Mouse (Mus musculus) midbrain, embryonic 10.5 days (tissue): ENCODE results near the gene Ltbp1. TPM values are rescaled to one million over a fixed set of nuclear protein-coding genes. Genes with fewer than 3 reads are reported as not detected.

Experiments used
- DNase-seq: peaks from one replicate; pipeline ENCODE4 v3.0.0-alpha.2; 2017; ENCODE audit warnings: low spot score
- H3K27ac ChIP-seq: fragments of 300-500 bp; sonication (generic); replicated peaks from 2 replicates; pipeline ENCODE4 v1.5.1; 2016; ENCODE audit warnings: mild to moderate bottlenecking
- H3K27me3 ChIP-seq: fragments of 300-500 bp; sonication (generic); 2 replicates; pipeline ENCODE4 v1.6.1; 2016; ENCODE audit warnings: low read depth, mild to moderate bottlenecking; ENCODE audit not compliant: poor library complexity, severe bottlenecking
- H3K36me3 ChIP-seq: fragments of 300-500 bp; sonication (generic); 2 replicates; pipeline ENCODE4 v1.6.1; 2016; ENCODE audit warnings: mild to moderate bottlenecking, moderate library complexity
- H3K4me1 ChIP-seq: fragments of 300-500 bp; sonication (generic); 2 replicates; pipeline ENCODE4 v1.6.1; 2016
- H3K4me3 ChIP-seq: fragments of 300-500 bp; sonication (generic); 2 replicates; pipeline ENCODE4 v1.5.1; 2016; ENCODE audit warnings: mild to moderate bottlenecking, moderate library complexity
- H3K9me3 ChIP-seq: fragments of 300-500 bp; sonication (generic); replicated peaks from 2 replicates; pipeline ENCODE4 v1.6.1; 2016; ENCODE audit warnings: mild to moderate bottlenecking
- WGBS: fragments of 180-500 bp; shearing (Covaris S2); methylation state at CpG from one replicate; pipeline ENCODE4 v1.1.7; 2016; 5-methylcytosine and 5-hydroxymethylcytosine counted together
- polyA plus RNA-seq: library from polyadenylated mRNA; unstranded; fragments of >200 nt; fragmentation: Nextera tagmentation; extraction: Ambion mirVana; gene quantifications from 2 replicates; pipeline ENCODE4 v1.2.1, GENCODE M21; 2016

The Ltbp1 gene
- polyA plus RNA-seq, 1 experiment from 2014 or later = 5.4 TPM

- no peak for DNase-seq
- no peaks in the 10 kb centered on the region for H3K36me3 ChIP-seq
- no peaks in the 10 kb centered on the region for H3K27me3 ChIP-seq
- H3K4me1 ChIP-seq = peaks cover 7% of the 10 kb centered on the region
- H3K9me3 ChIP-seq = no peaks in the 10 kb centered on the region
- 83% methylated on average over 1 of the region's 1 CpGs for WGBS
- no peak overlapping the region for H3K27ac ChIP-seq
- H3K4me3 ChIP-seq = no peak overlapping the region
These were observed 21.3 kb upstream of the Ltbp1 start for GRCm38 (mm10) chr17:74984071-74984470.

GRCm38 (mm10) chr17:74984681-74985080, 20.7 kb upstream of the Ltbp1 start:
- no peaks in the 10 kb centered on the region for H3K36me3 ChIP-seq
- no peak overlapping the region for H3K27ac ChIP-seq
- peaks cover 7% of the 10 kb centered on the region for H3K4me1 ChIP-seq
- H3K27me3 ChIP-seq = no peaks in the 10 kb centered on the region
- DNase-seq = no peak
- no peak overlapping the region for H3K4me3 ChIP-seq
- peaks cover 4% of the 10 kb centered on the region; the same call in 1 of the 2 replicates for H3K9me3 ChIP-seq

DNA sequence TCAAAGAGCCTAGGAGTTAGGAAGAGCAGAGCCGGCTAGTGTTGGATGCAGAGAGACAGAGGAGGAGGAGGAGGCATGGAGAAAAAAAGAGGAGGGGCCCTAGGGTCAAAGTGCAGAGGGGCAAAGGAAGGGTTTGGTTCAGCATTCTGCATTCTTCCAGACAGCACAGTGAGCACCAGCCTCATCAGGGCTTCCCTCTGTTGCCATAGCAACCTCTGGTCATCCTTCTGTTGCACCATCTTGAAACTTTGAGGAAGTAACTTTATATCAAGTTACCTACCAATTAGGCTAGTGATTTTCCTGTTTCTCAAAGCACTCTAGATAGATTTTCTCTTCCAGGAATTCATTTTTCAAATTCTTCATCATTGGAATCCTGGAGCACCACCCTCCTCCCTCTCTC, 18.3 kb upstream of the Ltbp1 start:
- Histone ChIP-seq H3K36me3 (no peaks in the 10 kb centered on the region), H3K4me1 (peaks cover 10% of the 10 kb centered on the region), H3K27ac (no peak overlapping the region), H3K9me3 (peaks cover 9% of the 10 kb centered on the region; the same call in 1 of the 2 replicates), H3K27me3 (no peaks in the 10 kb centered on the region), H3K4me3 (no peak overlapping the region)
- no peak for DNase-seq
- 39% methylated on average over 1 of the region's 1 CpGs for WGBS

GRCm38 (mm10) chr17:74989691-74990090, 15.7 kb upstream of the Ltbp1 start:
- DNase-seq = no peak
- WGBS = 87% methylated on average over 4 of the region's 4 CpGs
- H3K9me3 ChIP-seq = peaks cover 9% of the 10 kb centered on the region; the same call in 1 of the 2 replicates
- no peaks in the 10 kb centered on the region for H3K27me3 ChIP-seq
- no peak overlapping the region for H3K27ac ChIP-seq
- peaks cover 22% of the 10 kb centered on the region for H3K4me1 ChIP-seq
- H3K4me3 ChIP-seq = no peak overlapping the region
- H3K36me3 ChIP-seq = no peaks in the 10 kb centered on the region

DNA sequence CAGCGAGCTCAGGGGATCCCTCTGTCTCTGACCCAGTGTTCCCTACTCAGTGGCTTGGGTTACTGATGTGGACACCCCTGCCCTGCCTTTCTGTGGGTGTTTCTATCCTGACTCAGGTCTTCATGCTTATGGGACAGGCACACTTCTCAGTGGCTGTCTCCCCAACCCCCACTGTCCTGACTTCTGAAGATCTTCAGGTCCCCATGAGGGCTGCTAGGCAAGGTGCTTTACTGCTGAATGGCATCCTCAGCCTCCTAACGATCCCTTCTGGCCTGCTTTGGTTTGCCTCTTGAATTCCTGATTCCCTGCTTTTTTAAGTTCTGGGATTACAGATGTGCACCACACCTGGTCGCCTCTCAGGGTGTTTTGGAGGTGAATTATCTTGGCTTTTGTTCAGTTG, 14.8 kb upstream of the Ltbp1 start:
- Histone ChIP-seq H3K4me1 (peaks cover 31% of the 10 kb centered on the region), H3K27me3 (no peaks in the 10 kb centered on the region), H3K4me3 (no peak overlapping the region), H3K36me3 (no peaks in the 10 kb centered on the region), H3K9me3 (peaks cover 9% of the 10 kb centered on the region; the same call in 1 of the 2 replicates), H3K27ac (no peak overlapping the region)
- no peak for DNase-seq
- 83% methylated on average over 3 of the region's 3 CpGs for WGBS

- peak; percentile 80 for DNase-seq
- peaks cover 9% of the 10 kb centered on the region; the same call in 1 of the 2 replicates for H3K9me3 ChIP-seq
- H3K27me3 ChIP-seq = no peaks in the 10 kb centered on the region
- H3K4me1 ChIP-seq = peaks cover 25% of the 10 kb centered on the region
- H3K36me3 ChIP-seq = no peaks in the 10 kb centered on the region
- 2% methylated on average over 26 of the region's 26 CpGs for WGBS
- peak overlapping the region; percentile 84 for H3K27ac ChIP-seq
- peak overlapping the region; percentile 51 for H3K4me3 ChIP-seq
These were observed 11.4 kb upstream of the Ltbp1 start for GRCm38 (mm10) chr17:74993726-74994581.

GRCm38 (mm10) chr17:74994582-74994893, 10.8 kb upstream of the Ltbp1 start:
- H3K4me3 ChIP-seq = peak overlapping the region; percentile 51
- peak overlapping the region; percentile 84 for H3K27ac ChIP-seq
- peaks cover 25% of the 10 kb centered on the region for H3K4me1 ChIP-seq
- H3K9me3 ChIP-seq = peaks cover 7% of the 10 kb centered on the region; the same call in 1 of the 2 replicates
- no peaks in the 10 kb centered on the region for H3K27me3 ChIP-seq
- under 1% methylated on average over 4 of the region's 4 CpGs for WGBS
- no peaks in the 10 kb centered on the region for H3K36me3 ChIP-seq
- peak; percentile 54 for DNase-seq

GRCm38 (mm10) chr17:74995266-74995665, 10.1 kb upstream of the Ltbp1 start:
- peak overlapping the region; percentile 84 for H3K27ac ChIP-seq
- H3K27me3 ChIP-seq = 0 out of 2 replicates have a peak, but pooled peaks cover 2% of the 10 kb centered on the region
- H3K9me3 ChIP-seq = no peaks in the 10 kb centered on the region
- no peaks in the 10 kb centered on the region for H3K36me3 ChIP-seq
- WGBS = 29% methylated on average over 3 of the region's 3 CpGs
- DNase-seq = no peak
- H3K4me3 ChIP-seq = no peak overlapping the region
- peaks cover 25% of the 10 kb centered on the region for H3K4me1 ChIP-seq

GRCm38 (mm10) chr17:75000066-75000465, 5.3 kb upstream of the Ltbp1 start:
- H3K27me3 ChIP-seq = peaks cover 31% of the 10 kb centered on the region
- H3K9me3 ChIP-seq = no peaks in the 10 kb centered on the region
- no peak overlapping the region for H3K4me3 ChIP-seq
- H3K36me3 ChIP-seq = no peaks in the 10 kb centered on the region
- no peak for DNase-seq
- H3K27ac ChIP-seq = no peak overlapping the region
- peaks cover 13% of the 10 kb centered on the region for H3K4me1 ChIP-seq
- 81% methylated on average over 2 of the region's 2 CpGs for WGBS

DNA sequence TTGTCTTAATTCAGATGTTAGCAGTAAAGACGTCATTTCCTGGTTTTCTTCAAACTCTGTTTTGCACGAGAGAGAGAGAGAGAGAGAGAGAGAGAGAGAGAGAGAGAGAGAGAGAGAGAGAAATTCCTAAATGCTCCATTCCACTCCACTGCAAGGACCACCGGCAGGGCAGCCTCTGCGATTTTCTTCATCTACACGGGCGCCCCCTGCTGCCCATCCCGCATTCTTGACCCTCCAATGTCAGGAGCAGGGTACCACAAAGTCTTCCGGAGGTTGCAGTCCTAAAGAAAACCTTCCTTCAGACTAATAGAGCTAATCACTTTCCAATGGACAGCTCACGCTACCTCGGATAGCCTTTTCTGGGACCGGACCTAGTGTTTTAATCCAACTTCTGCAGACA, 548 bp upstream of the Ltbp1 start:
- H3K4me3 ChIP-seq = peak overlapping the region; percentile 90
- peak overlapping the region; percentile 89 for H3K27ac ChIP-seq
- H3K27me3 ChIP-seq = peaks cover 52% of the 10 kb centered on the region
- H3K9me3 ChIP-seq = no peaks in the 10 kb centered on the region
- under 1% methylated on average over 11 of the region's 11 CpGs for WGBS
- no peaks in the 10 kb centered on the region for H3K36me3 ChIP-seq
- peaks cover 29% of the 10 kb centered on the region for H3K4me1 ChIP-seq
- DNase-seq = peak; percentile 88

GRCm38 (mm10) chr17:75005685-75006680, 615 bp downstream of the Ltbp1 start:
- Histone ChIP-seq H3K36me3 (no peaks in the 10 kb centered on the region), H3K9me3 (no peaks in the 10 kb centered on the region), H3K4me1 (peaks cover 29% of the 10 kb centered on the region), H3K4me3 (peak overlapping the region; percentile 90), H3K27me3 (peaks cover 42% of the 10 kb centered on the region), H3K27ac (peak overlapping the region; percentile 89)
- DNase-seq = peak; percentile 75
- under 1% methylated on average over 93 of the region's 94 CpGs for WGBS

GRCm38 (mm10) chr17:75010955-75011354, 5.6 kb downstream of the Ltbp1 start:
- 87% methylated on average over 6 of the region's 6 CpGs for WGBS
- Histone ChIP-seq H3K27ac (no peak overlapping the region), H3K36me3 (peaks cover 8% of the 10 kb centered on the region; the same call in 1 of the 2 replicates), H3K27me3 (peaks cover 22% of the 10 kb centered on the region), H3K4me1 (peaks cover 20% of the 10 kb centered on the region), H3K9me3 (no peaks in the 10 kb centered on the region), H3K4me3 (no peak overlapping the region)
- no peak for DNase-seq
